Mouse (Mus musculus) heart, embryonic 13.5 days (tissue): Measurements from ENCODE around the gene Tmem130. TPM values are rescaled to one million over a fixed set of nuclear protein-coding genes. Genes with fewer than 3 reads are reported as not detected.
"Not testable (repeated sequence)": the region's sequence is repeated elsewhere in the genome, so short reads cannot be mapped to it uniquely, and the experiment has no call there.

ENCODE experiments used
- ATAC-seq: fragments of 200-750 bp; cut with Nextera tagmentation; 2 replicates; pipeline ENCODE4 v1.8.0; 2017; ENCODE audit warnings: moderate TSS enrichment; ENCODE audit not compliant: insufficient number of reproducible peaks, low FRiP score, low TSS enrichment; ENCODE audit errors: extremely low read depth
- H3K27ac ChIP-seq: fragments of 300-500 bp; sonication (generic); replicated peaks from 2 replicates; pipeline ENCODE4 v1.5.1; 2015; ENCODE audit warnings: moderate library complexity, mild to moderate bottlenecking, inconsistent platforms
- H3K27me3 ChIP-seq: fragments of 300-500 bp; sonication (generic); replicated peaks from 2 replicates; pipeline ENCODE4 v1.6.1; 2015; ENCODE audit warnings: mild to moderate bottlenecking, inconsistent platforms
- H3K36me3 ChIP-seq: fragments of 300-500 bp; sonication (generic); 2 replicates; pipeline ENCODE4 v1.6.1; 2015; ENCODE audit warnings: mild to moderate bottlenecking, inconsistent platforms
- H3K4me1 ChIP-seq: fragments of 300-500 bp; sonication (generic); 2 replicates; pipeline ENCODE4 v1.6.1; 2015; ENCODE audit warnings: inconsistent platforms
- H3K4me2 ChIP-seq: fragments of 300-500 bp; sonication (generic); 2 replicates; pipeline ENCODE4 v1.6.1; 2015; ENCODE audit warnings: inconsistent platforms, mild to moderate bottlenecking, moderate library complexity
- H3K4me3 ChIP-seq: fragments of 300-500 bp; sonication (generic); 2 replicates; pipeline ENCODE4 v1.5.1; 2015; ENCODE audit warnings: moderate library complexity, mild to moderate bottlenecking, inconsistent platforms
- H3K9ac ChIP-seq: fragments of 300-500 bp; sonication (generic); 2 replicates; pipeline ENCODE4 v1.6.1; 2015; ENCODE audit warnings: inconsistent platforms, mild to moderate bottlenecking, moderate library complexity
- H3K9me3 ChIP-seq: fragments of 300-500 bp; sonication (generic); 2 replicates; pipeline ENCODE4 v1.6.1; 2016; ENCODE audit warnings: inconsistent platforms
- WGBS: fragments of 180-500 bp; shearing (Covaris S2); methylation state at CpG from one replicate; pipeline ENCODE4 v1.1.7; 2015; ENCODE audit warnings: mixed read lengths; 5-methylcytosine and 5-hydroxymethylcytosine counted together
- polyA plus RNA-seq: library from polyadenylated mRNA; unstranded; fragments of >200 nt; fragmentation: Nextera tagmentation; extraction: Ambion mirVana; gene quantifications from 2 replicates; pipeline ENCODE4 v1.2.1, GENCODE M21; 2015

The Tmem130 gene
- polyA plus RNA-seq, 1 experiment from 2014 or later = 0.92 TPM

GRCm38 (mm10) chr5:144767911-144768841, 6.6 kb upstream of the Tmem130 start:
- H3K9ac ChIP-seq = peak overlapping the region; percentile 96
- ATAC-seq = peak; percentile 86
- peak overlapping the region; percentile 80 for H3K4me2 ChIP-seq
- H3K27ac ChIP-seq = peak overlapping the region; percentile 97
- H3K4me1 ChIP-seq = peaks cover 16% of the 10 kb centered on the region
- no peaks in the 10 kb centered on the region for H3K9me3 ChIP-seq
- peaks cover 27% of the 10 kb centered on the region for H3K36me3 ChIP-seq
- under 1% methylated on average over 92 of the region's 92 CpGs for WGBS
- H3K27me3 ChIP-seq = peaks cover 3% of the 10 kb centered on the region
- H3K4me3 ChIP-seq = peak overlapping the region; percentile 96

- Histone ChIP-seq H3K9ac (peak within 1 kb of the TSS; percentile 96), H3K36me3 (peaks cover 19% of the 10 kb centered on the region), H3K27me3 (peaks cover 12% of the 10 kb centered on the region), H3K4me1 (peaks cover 16% of the 10 kb centered on the region), H3K27ac (peak within 1 kb of the TSS; percentile 97), H3K4me2 (peak within 1 kb of the TSS; percentile 80), H3K4me3 (peak within 1 kb of the TSS; percentile 96)
- not testable (repeated sequence) for ATAC-seq, H3K9me3 ChIP-seq
- 75% methylated on average over 13 of the region's 15 CpGs for WGBS
Observed at GRCm38 (mm10) chr5:144767106-144767798, 5.6 kb upstream of the Tmem130 start, which contains the start of gene Trrap. TSS of gene Trrap (plus strand) at chr5:144767732.

- Histone ChIP-seq H3K4me2 (no peak overlapping the region), H3K4me3 (no peak overlapping the region), H3K27ac (no peak overlapping the region), H3K4me1 (peaks cover 16% of the 10 kb centered on the region), H3K36me3 (peaks cover 14% of the 10 kb centered on the region), H3K27me3 (peaks cover 18% of the 10 kb centered on the region), H3K9me3 (no peaks in the 10 kb centered on the region), H3K9ac (no peak overlapping the region)
- ATAC-seq = no peak
- whole genome bisulfite sequencing = 80% methylated on average over 11 of the region's 11 CpGs
Observed at GRCm38 (mm10) chr5:144766646-144767045, 5.0 kb upstream of the Tmem130 start.

- Histone ChIP-seq H3K27me3 (peaks cover 25% of the 10 kb centered on the region), H3K9me3 (no peaks in the 10 kb centered on the region), H3K4me1 (peaks cover 22% of the 10 kb centered on the region), H3K4me2 (no peak overlapping the region), H3K27ac (no peak overlapping the region), H3K36me3 (peaks cover 8% of the 10 kb centered on the region), H3K4me3 (no peak overlapping the region), H3K9ac (no peak overlapping the region)
- WGBS = 74% methylated on average over 7 of the region's 7 CpGs
- no peak for ATAC-seq
Observed at GRCm38 (mm10) chr5:144766026-144766425, 4.4 kb upstream of the Tmem130 start.

GRCm38 (mm10) chr5:144758422-144758821, 3.2 kb downstream of the Tmem130 start:
- no peak overlapping the region for H3K4me2 ChIP-seq
- no peak for ATAC-seq
- no peak overlapping the region for H3K9ac ChIP-seq
- no peaks in the 10 kb centered on the region for H3K9me3 ChIP-seq
- no peak overlapping the region for H3K27ac ChIP-seq
- H3K27me3 ChIP-seq = peaks cover 51% of the 10 kb centered on the region
- no peaks in the 10 kb centered on the region for H3K36me3 ChIP-seq
- WGBS = 18% methylated on average over 8 of the region's 8 CpGs
- no peak overlapping the region for H3K4me3 ChIP-seq
- peaks cover 27% of the 10 kb centered on the region for H3K4me1 ChIP-seq

- no peaks in the 10 kb centered on the region for H3K36me3 ChIP-seq
- H3K4me1 ChIP-seq = peaks cover 29% of the 10 kb centered on the region
- H3K27me3 ChIP-seq = peaks cover 41% of the 10 kb centered on the region
- no peak overlapping the region for H3K4me3 ChIP-seq
- 84% methylated on average over 9 of the region's 9 CpGs for WGBS
- no peak overlapping the region for H3K9ac ChIP-seq
- H3K27ac ChIP-seq = no peak overlapping the region
- H3K4me2 ChIP-seq = no peak overlapping the region
- no peaks in the 10 kb centered on the region for H3K9me3 ChIP-seq
- ATAC-seq = no peak
Observed at GRCm38 (mm10) chr5:144757402-144757801, 4.2 kb downstream of the Tmem130 start.

- no peaks in the 10 kb centered on the region for H3K36me3 ChIP-seq
- no peak overlapping the region for H3K4me3 ChIP-seq
- peaks cover 21% of the 10 kb centered on the region for H3K27me3 ChIP-seq
- peak overlapping the region; percentile 48 for H3K27ac ChIP-seq
- H3K4me1 ChIP-seq = peaks cover 24% of the 10 kb centered on the region
- H3K9ac ChIP-seq = no peak overlapping the region
- no peaks in the 10 kb centered on the region for H3K9me3 ChIP-seq
- WGBS = 30% methylated on average over 10 of the region's 10 CpGs
- ATAC-seq = no peak
- peak overlapping the region; percentile 27 for H3K4me2 ChIP-seq
Observed at GRCm38 (mm10) chr5:144755191-144755590, 6.4 kb downstream of the Tmem130 start.

GRCm38 (mm10) chr5:144753041-144753440, 8.6 kb downstream of the Tmem130 start:
- peaks cover 24% of the 10 kb centered on the region for H3K4me1 ChIP-seq
- ATAC-seq = no peak
- H3K9ac ChIP-seq = no peak overlapping the region
- no peaks in the 10 kb centered on the region for H3K36me3 ChIP-seq
- no peak overlapping the region for H3K4me3 ChIP-seq
- no peak overlapping the region for H3K27ac ChIP-seq
- WGBS = 53% methylated on average over 7 of the region's 7 CpGs
- no peaks in the 10 kb centered on the region for H3K27me3 ChIP-seq
- no peak overlapping the region for H3K4me2 ChIP-seq
- H3K9me3 ChIP-seq = no peaks in the 10 kb centered on the region

GRCm38 (mm10) chr5:144752432-144752831, 9.2 kb downstream of the Tmem130 start:
- Histone ChIP-seq H3K9ac (no peak overlapping the region), H3K4me1 (peaks cover 24% of the 10 kb centered on the region), H3K36me3 (no peaks in the 10 kb centered on the region), H3K9me3 (no peaks in the 10 kb centered on the region), H3K27me3 (no peaks in the 10 kb centered on the region), H3K4me3 (no peak overlapping the region), H3K27ac (no peak overlapping the region), H3K4me2 (no peak overlapping the region)
- WGBS = 8% methylated on average over 5 of the region's 5 CpGs
- ATAC-seq = no peak

GRCm38 (mm10) chr5:144737101-144737500, 24.5 kb downstream of the Tmem130 start:
- WGBS = 84% methylated on average over 14 of the region's 14 CpGs
- H3K9me3 ChIP-seq = no peaks in the 10 kb centered on the region

GRCm38 (mm10) chr5:144734949-144735348, 26.7 kb downstream of the Tmem130 start:
- Histone ChIP-seq H3K36me3 (no peaks in the 10 kb centered on the region), H3K4me1 (no peaks in the 10 kb centered on the region), H3K4me2 (no peak overlapping the region), H3K27me3 (0 out of 2 replicates have a peak, but pooled peaks cover 5% of the 10 kb centered on the region), H3K27ac (no peak overlapping the region), H3K4me3 (no peak overlapping the region), H3K9ac (no peak overlapping the region), H3K9me3 (no peaks in the 10 kb centered on the region)
- no peak for ATAC-seq
- WGBS = 24% methylated on average over 8 of the region's 8 CpGs

More at GRCm38 (mm10) chr5:144737101-144737500, 24.5 kb downstream of the Tmem130 start:
- ATAC-seq = no peak
- no peak overlapping the region for H3K4me3 ChIP-seq
- no peaks in the 10 kb centered on the region for H3K27me3 ChIP-seq
- no peak overlapping the region for H3K4me2 ChIP-seq
- H3K27ac ChIP-seq = no peak overlapping the region
- H3K36me3 ChIP-seq = no peaks in the 10 kb centered on the region
- no peak overlapping the region for H3K9ac ChIP-seq
- H3K4me1 ChIP-seq = no peaks in the 10 kb centered on the region
